Mouse (Mus musculus): ENCODE results near the gene Mcur1.

The Mcur1 gene

DNA sequence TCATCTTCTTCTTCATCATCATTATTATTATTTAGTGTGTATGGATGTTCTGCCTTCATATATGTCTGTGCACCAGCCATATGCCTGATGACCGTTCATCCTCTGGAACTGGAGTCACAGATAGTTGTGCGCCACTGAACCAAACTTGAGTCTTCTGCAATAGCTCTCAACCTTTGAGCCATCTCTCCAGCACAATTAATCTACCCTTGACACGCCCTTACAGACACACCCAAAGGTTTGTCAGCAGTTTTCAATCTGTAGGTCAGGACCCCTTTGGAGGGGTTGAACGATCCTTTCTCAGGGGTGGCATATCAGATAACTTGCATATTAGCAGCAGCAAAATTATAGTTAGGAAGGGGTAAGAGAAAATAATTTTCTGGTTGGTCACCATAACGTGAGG is 4.7 kb upstream of the Mcur1 start:
- DNase-seq (ENCODE audit: low spot score), result no peak

DNA sequence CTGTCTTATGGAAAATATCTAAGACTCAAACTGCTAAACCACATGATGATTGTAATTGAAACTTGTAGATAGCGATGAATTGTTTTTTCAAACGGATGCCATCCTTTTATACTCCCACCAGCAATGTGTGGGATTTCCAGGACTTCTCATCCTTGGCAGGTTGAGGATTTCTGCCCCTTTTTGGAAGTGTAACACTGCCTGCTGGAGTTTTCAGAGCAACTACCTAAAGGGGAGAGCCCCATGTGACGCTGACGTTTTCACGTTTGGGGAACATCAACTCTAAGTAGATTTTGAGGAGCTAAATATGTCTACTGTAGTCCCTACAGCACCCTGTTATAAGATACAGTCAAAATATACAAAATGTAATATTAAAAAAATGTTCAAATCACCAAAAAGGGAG is 2.7 kb upstream of the Mcur1 start:
- DNase-seq (ENCODE audit: low spot score), result no peak

DNA sequence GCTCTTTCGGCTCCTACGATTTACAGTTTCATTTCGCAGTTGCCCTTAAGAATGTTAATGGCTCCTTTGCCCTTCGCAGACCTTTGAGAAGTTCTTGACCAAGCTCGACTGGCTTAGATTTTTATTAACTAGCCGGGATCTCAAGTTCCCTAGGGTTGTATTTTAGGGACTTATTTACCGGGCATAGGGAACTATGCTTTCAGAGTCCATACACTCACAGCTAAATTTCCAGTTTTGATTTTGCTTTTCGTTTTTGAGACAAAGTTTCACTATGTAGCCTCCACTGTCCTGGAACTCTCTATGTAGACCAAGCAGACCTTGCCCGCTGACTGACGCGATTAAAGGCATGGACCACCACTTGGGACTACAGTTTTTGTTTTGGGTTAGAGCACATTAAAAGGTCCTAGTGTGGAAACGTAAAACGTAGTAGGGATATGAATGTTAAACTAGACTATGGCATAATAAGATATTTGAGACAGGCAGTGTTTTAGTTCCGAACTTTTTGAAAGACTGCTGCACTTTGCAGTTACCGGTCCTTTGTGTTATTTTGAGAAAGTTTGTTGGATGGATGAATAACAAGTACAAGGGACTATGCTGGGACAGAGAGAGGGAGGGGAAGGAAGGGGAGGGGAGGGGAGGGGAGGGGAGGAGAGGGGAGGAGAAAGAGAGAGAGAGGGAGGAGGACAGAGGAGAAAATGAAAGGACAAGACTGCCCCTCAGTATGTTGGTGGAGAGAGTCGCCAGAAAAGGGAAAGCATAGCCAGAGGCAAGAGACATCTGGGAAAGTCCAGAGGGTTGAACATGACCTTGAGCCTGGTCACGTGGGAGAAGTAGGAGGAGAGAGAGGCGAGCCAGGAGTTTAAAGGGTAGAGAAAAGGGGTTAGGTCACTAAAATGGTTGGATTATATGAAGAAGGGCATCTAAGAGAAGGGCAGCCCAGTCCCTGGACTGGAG is 744 bp upstream of the Mcur1 start:
- peak; percentile 43 for DNase-seq (ENCODE audit: low spot score)

DNA sequence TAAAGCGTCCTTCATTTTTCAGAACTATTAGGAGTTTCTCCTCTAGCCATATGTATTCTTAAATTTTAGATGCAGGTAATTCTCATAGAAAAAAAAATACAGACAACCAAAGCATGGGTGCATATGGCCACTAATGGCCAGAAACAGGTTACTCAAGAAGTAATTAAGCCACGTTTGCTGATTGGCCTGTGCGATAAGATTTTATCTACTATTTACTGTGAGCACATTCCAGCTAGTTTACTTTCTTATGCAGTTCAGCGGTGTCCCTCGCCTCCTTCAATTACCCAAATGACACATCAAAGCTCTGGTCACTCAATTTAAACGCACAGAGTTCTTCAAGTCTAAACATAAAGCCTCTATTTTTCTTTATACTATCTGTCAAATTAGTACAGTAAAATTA is 1.0 kb downstream of the Mcur1 start:
- DNase-seq (ENCODE audit: low spot score), result no peak

DNA sequence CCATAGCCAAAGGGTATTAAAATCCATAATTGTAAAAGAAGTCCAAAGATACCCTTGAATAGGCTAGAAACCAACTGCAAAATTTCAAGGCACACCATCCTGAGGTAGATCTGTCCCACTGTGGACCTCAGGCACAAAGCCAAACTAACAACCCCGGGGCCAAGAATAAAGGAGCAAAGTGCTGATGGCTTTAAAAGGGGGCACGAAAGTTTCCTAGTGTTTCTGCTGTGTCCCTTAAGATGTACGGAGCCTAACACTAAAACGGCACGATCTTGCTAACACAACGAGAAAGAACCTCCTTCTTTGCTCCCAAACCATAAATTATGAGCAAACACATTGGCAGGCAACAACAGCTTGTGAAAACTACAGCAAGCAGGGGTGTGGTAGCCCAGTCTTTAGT is 1.6 kb downstream of the Mcur1 start:
- DNase-seq (ENCODE audit: low spot score), result no peak

DNA sequence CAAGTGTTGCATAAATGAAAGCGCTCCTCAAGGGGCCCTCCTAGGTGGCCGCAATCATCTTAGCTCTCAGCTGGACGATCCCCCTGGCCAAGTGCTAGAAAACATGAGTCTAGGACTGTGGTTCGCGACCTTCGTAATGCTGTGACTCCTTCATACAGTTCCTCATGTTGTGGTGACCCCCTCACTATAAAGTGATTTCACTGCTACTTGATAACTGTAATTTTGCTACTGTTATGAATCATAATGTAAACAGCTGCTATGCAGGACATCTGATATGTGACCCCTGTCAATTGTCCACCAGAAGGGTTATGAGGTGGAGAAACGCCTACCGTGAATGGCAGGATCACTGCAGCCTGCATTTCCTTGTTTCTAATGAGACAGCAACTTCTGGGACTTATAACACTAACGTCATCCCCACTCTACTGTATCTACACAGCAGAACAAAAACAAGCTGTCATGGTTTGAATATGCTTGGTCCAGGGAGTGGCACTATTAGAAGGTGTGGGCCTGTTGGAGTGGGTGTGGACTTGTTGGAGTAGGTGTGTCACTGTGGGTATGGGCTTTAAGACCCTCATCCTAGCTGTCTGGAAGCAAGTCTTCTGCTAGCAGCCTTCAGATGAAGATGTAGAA is 3.0 kb downstream of the Mcur1 start:
- no peak for DNase-seq (ENCODE audit: low spot score)

DNA sequence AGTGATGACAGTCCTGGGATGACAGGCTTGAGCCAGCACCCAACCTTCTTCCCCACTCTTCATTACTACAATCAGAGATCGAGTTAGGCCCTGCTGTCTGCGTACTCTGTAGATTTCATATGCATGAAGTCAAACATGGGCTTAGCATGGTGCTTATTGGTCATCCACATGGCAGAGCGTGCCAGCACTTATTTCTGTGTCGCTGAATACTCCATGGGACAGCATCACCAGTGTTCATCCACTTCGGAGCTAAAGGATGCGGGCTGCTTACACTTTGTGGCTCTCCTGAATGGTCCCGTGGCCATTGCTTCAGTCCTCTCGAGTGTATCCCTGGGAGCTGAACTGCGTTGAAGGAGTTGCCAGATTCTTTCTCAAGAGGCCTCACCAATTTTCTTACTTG is 4.7 kb downstream of the Mcur1 start:
- no peak for DNase-seq (ENCODE audit: low spot score)

DNA sequence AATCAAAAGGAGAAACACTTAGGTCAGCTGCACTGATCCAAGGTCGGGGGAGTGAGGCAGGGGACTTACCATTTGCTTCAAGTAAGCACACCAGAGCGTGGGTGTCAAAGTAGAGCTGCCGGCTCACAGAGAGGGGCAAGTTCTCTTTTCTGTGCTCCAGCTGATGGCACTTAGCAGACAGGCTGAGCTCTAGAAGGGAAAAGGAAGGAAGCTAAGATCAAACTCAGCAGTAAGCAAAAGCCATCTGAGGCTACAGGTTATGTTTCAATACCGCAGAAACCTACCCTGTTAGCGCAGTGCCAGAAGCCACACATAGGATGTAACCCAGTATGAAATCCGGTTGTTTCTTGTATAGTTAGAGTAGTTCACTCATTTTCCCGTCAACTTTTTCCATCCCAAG is 5.2 kb downstream of the Mcur1 start:
- DNase-seq (ENCODE audit: low spot score), result no peak

DNA sequence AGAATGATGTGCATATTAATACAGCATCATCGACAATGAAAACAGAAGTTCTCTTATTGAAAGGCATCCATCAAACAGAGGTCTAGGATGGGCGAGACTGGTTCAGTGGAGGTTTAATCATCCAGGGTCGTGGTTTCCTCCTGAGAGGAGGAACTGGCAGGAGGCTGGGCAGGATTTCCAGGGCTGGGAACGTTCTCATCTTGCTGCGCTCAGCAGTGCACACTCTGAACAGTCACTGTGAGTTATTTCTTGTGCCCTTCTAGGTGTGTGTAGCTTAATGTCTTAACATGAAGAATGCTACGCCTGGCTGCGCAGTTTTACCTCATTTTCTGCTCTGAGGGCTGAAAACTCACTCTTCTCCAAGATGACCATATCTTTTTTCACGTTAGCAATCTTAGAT is 9.3 kb downstream of the Mcur1 start:
- DNase-seq (ENCODE audit: low spot score), result no peak

DNA sequence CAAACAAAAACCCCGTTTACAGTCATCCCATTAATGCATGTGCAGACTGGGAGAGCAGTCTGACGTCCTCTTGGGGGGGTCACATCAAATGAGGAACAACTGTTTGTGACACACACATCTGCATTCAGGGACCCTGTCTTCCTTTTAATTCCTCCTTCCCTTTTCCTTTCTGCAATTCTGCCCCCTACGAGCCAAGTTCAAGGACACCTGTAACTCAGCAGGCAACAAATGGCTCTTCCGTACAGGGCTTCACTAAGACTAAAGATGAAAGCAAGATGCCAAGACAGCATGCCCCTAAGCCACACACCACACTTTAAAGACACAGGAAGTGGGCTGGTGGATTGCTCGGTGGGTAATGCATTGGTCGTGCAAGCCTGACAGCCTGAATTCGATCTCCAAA is 10.1 kb downstream of the Mcur1 start:
- no peak for DNase-seq (ENCODE audit: low spot score)

DNA sequence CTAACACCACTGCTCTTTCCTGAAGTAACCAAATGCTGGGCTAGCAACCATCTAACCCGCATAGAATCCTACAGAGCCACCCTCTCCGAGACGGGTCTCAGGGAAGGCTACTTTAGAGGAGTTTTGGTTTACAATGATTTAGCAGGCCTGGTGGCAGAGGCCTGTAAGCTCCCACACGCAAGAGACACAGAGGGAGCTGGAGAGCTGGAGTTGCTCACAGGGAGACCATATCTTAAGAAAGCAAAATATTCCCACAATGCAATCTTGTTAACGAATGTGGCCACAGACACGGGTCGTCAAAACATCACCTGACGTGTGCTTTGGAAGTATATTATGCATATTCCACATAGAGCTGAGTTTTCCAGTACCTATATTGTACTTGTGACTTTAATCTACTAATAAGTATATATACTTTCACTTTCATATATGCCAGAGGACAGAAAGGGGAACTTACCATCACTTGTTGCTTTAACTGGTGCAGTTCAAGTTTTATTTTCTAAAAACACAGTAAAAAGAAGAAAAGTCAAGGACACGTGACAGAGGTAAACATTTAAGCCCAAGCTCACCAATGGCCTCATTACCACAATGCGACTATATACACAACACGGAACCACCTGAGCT is 10.8 kb downstream of the Mcur1 start:
- no peak for DNase-seq (ENCODE audit: low spot score)

DNA sequence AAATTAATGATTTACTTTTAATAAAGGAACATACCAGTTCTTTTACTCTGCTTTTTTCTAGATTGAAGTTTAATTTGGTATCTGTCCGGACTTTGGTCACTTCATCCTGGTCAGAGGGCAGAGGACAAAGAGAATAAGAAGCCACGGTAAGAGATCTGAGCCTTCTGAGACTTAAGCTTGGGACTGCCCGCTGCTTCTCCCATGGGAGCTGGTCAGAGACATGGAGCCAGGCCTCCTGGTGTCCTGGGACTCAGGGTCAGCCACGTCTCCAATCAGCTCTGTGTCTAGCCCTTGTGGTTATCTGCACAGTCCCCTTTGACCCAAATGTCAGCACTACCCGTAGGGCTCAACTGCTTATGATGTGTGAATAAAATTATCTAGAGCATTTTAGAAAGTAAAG is 11.4 kb downstream of the Mcur1 start:
- DNase-seq (ENCODE audit: low spot score), result no peak

DNA sequence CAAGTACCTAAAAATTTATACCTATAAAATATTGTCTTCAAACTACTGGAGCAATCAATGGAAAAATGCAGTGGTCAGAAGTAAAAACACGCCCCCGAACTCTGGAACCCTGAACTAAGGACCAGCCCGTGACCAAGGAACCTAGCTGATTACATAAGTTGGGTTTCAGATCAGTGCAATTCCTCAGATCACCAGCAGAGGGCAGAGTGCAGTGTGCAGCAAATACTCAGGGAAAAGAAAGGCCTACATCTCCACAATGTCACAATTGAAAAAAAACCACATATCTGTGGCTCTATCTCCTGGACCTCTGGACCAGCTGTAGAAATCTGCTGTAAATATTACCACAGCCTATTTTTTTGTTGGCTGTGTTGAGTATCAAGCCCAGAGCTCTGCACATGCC is 13.1 kb downstream of the Mcur1 start:
- peak; percentile 57 for DNase-seq (ENCODE audit: low spot score)

DNA sequence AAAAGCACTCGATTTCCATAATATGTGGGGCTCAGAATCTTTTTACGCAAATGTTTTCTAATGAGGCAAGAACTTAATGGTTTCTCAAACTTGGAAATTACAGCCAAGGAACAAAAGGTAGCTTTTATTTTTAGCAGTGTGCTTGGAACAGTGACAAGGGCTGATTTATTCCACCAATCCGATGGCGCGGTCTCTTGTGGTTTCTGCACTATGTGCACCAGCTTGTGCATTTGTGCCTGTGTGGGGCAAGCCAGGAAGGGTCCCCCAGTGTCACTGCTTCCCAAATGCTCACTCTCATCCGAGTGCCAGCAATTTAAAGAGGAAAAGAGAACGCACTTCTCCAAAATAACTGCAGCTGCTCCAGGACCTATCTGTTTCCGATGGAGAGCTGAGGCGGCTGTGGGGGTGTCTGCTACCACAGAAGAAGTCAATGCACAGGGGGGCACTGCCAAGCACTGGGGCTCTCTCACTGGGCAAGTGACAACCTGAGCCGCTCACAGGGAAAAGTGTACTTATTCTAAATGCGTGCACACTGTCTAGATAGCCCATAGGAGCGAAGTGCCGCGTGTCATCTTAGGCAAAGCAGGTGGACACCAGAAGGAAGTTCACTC is 19.7 kb downstream of the Mcur1 start:
- no peak for DNase-seq (ENCODE audit: low spot score)

DNA sequence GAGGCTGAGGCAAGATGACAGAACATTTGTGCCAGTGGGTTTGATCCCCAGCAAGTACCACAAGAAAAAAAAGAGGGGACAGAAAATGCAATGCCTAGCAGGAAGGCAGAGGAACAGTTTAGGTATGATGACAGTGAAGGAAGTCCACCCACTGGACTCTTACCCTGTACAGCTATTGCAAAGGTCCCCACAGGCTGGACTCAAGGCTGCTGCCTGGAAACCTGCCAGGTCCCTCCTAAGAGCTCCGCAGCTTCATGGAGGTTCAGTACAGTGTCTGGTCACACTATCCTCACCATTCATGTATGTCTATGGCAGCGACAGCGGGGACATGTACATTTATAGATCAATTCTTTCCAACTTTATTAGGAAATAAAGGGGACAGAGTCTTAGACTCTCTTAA is 20.6 kb downstream of the Mcur1 start:
- no peak for DNase-seq (ENCODE audit: low spot score)

DNA sequence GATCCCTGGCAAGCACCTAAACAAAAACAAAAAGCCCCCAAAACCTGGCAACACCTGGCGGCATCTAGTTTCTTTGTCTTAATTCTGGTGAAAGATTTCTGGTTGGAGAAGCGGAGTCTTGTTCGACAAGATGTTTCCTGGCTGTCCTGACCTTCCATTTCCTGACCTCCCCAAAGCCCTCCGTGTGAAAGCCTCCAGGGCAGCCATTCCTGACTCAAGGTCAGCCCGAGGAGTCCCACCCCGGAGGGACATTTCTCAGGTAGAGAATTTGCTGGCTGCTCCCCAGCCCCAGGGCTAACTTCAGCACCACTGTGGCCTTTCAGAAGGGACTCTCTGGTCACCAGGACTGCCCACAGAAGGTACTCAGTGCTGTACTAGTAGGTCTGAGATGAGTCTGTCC is 22.1 kb downstream of the Mcur1 start:
- DNase-seq (ENCODE audit: low spot score), result no peak

DNA sequence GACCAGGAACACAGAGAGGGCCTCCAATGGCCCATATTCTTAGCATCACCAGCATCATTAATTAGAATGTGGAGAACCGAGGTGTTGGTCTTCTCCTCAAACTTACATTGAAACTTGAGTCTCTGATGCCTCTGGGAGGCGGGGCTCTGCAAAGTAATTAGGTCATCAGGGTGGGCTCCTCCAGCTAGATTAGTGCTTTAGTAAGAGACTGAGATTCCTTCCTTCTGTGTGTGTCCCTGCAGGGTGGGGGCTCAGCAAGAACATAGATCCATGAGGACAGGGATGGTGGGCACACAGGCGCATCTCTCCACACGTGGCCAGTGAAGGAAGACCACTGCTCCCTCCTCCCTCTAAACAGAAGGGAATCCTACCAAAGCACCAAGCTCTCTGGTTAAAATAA is 26.0 kb downstream of the Mcur1 start:
- DNase-seq (ENCODE audit: low spot score), result no peak

DNA sequence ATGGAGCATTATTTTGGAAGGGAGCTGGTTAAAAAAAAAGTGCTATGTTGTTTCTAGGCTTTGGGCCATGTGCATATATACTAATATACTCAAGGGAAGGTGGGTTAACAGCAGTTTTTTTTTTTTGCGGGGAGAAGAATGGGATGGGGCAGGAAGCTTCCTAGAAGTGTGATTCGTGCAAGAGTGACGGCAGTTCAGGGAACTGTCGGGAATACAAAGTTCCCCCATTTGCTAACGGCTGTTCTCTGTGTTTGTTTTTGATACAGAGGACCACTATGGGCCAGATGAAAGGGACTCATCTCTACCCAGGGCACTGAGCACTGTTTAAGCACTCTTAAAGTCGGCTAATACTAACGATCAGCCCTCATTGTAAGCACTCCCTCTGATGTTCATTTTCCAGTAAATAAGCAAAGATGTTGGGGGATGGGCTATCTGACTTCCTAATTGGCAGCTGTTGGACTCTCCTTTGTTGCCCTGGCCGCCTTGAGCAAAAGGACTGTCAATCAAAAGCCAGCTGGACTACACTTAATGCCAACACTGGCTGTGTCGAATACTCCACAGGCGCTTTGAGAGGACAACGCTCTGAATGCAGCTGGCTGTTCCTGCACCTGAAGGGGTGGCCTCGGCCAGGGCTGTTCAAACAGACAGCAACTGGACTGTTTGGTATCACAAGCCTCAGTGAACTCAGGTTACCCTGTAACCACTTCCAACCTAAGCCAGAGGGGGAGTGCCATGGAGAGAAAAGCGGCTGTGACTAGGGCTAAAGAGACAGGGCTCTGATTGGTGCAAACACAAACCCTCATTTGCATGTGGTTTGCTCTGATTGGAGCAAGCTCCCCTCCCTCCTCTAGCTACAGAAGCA is 28.9 kb downstream of the Mcur1 start:
- peak; percentile 19 for DNase-seq (ENCODE audit: low spot score)

DNA sequence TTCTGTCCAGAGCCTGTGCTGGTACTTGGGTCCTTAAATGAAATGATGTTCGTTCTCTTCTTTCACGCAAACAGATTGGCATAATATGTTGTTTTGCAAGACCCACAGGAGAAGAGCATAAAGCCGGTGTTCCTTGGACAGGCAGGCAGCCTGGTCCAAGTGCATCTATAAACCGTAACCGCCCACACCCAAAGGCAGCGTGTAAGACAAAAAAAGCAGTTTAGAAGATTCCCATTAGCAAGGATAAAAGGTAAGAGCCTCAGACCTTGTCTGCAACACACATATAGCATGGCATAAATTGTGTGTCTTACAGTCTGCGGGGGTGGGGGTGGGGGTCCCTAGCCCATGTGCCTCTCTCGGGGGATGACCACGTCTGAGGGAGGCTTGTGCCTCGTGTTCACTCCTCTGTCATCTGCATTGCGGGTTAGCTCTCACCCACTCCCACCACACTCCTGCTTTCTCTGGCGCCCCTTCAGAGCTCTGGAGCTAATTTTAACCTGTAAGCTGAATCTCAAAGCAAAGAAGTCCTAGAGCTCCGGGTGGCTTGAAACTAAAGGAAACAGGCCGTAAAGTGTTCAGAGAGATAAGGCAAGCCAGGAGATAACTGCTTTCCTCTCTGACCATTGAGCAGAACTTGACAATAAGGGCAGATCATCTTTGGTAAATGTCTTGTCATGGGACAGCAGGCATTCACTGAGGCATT is 29.7 kb downstream of the Mcur1 start:
- DNase-seq (ENCODE audit: low spot score), result no peak

DNA sequence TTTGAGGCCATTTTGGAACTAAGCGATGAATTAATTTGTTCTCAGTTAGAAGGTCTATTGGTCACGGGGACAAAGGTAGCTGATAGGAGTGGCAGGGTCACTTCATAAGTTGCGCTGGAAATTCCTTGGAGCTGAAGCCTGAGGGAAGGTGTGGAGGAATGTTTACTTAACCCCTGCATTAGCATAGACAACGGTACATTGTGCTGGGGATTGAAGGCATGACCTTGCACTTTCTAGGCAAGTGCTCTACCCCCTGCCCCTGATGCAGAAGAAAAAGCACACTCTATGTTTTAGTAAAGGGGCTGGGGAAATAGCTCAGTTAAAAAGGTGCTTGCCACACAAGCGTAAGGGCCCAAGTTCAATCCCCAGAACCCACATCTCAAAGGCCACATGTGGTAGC is 33.7 kb downstream of the Mcur1 start:
- no peak for DNase-seq (ENCODE audit: low spot score)

Measured in testis, postnatal 14 days (tissue).